Mouse (Mus musculus) stomach, embryonic 14.5 days (tissue): ENCODE measurements around the gene Mfsd12. TPM values are rescaled to one million over a fixed set of nuclear protein-coding genes. Genes with fewer than 3 reads are reported as not detected.

ENCODE experiments used
- ATAC-seq: fragments of 200-750 bp; cut with Nextera tagmentation; 2 replicates; pipeline ENCODE4 v1.8.0; 2017; ENCODE audit warnings: low read depth, moderate TSS enrichment; ENCODE audit not compliant: insufficient number of reproducible peaks, insufficient read depth, low FRiP score
- H3K27ac ChIP-seq: fragments of 300-500 bp; sonication (generic); 2 replicates; pipeline ENCODE4 v1.5.1; 2014; ENCODE audit warnings: mild to moderate bottlenecking, low read length, moderate library complexity, mixed read lengths
- H3K27me3 ChIP-seq: fragments of 300-500 bp; sonication (generic); 2 replicates; pipeline ENCODE4 v1.6.1; 2014; ENCODE audit warnings: low read length, control low read depth, mixed read lengths; ENCODE audit not compliant: control insufficient read depth, insufficient read depth
- H3K36me3 ChIP-seq: fragments of 300-500 bp; sonication (generic); 2 replicates; pipeline ENCODE4 v1.6.1; 2014; ENCODE audit warnings: mild to moderate bottlenecking, control low read depth, low read length, moderate library complexity, mixed read lengths; ENCODE audit not compliant: control insufficient read depth, insufficient read depth
- H3K4me1 ChIP-seq: fragments of 300-500 bp; sonication (generic); 2 replicates; pipeline ENCODE4 v1.6.1; 2014; ENCODE audit warnings: low read length, control low read depth, mixed read lengths; ENCODE audit not compliant: control insufficient read depth, insufficient read depth
- H3K4me2 ChIP-seq: fragments of 300-500 bp; sonication (generic); replicated peaks from 2 replicates; pipeline ENCODE4 v1.6.1; 2014; ENCODE audit warnings: low read depth, low read length, control low read depth
- H3K4me3 ChIP-seq: fragments of 300-500 bp; sonication (generic); 2 replicates; pipeline ENCODE4 v1.5.1; 2014; ENCODE audit warnings: low read depth, low read length, control low read depth
- H3K9ac ChIP-seq: fragments of 300-500 bp; sonication (generic); replicated peaks from 2 replicates; pipeline ENCODE4 v1.6.1; 2014; ENCODE audit warnings: low read depth, mild to moderate bottlenecking, control low read depth, low read length, moderate library complexity, mixed read lengths
- H3K9me3 ChIP-seq: fragments of 300-500 bp; sonication (generic); 2 replicates; pipeline ENCODE4 v1.6.1; 2016; ENCODE audit warnings: low read depth, low read length, control low read depth; ENCODE audit not compliant: control insufficient read depth
- WGBS: fragments of 180-500 bp; shearing (Covaris S2); extraction: QIAGEN DNeasy Blood & Tissue Kit; methylation state at CpG from one replicate; pipeline ENCODE4 v1.1.7; 2014; 5-methylcytosine and 5-hydroxymethylcytosine counted together
- polyA plus RNA-seq: library from polyadenylated mRNA; unstranded; fragments of >200 nt; fragmentation: Nextera tagmentation; extraction: Ambion mirVana; gene quantifications from 2 replicates; pipeline ENCODE4 v1.2.1, GENCODE M21; 2014

Gene Mfsd12
- polyA plus RNA-seq, 1 experiment from 2014 or later = 4.7 TPM

DNA sequence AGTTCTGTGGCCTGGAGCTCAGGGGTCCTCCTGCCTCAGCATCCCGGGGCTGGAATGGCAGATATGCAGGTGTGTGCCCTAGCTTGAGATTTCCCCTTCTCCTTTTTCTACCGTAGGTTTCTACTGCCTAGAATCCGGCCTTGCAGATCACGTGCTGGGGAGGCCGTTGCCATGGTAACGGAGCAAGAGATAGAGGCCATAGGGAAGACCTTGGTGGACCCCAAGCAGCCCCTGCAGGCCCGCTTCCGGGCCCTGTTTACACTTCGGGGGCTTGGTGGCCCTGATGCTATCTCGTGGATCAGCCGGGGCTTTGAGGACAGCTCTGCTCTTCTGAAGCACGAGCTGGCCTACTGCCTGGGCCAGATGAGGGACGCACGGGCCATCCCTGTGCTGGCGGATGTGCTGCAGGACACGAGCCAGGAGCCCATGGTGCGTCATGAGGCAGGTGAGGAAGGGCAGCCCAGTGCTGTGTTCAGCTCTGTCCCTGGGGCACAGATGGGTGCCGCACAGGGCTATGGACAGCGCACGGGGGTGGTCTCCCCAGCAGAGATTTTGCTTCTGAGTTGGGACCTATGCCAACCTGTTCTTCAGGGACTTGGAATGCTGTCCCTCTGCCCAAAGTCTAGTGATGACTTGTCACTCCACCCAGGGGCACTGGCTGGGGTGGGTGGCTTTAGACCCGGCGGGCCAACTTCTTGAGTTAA, 28.5 kb downstream of the Mfsd12 start:
- no peaks in the 10 kb centered on the region for H3K9me3 ChIP-seq
- H3K4me1 ChIP-seq = peaks cover 17% of the 10 kb centered on the region
- H3K4me3 ChIP-seq = peak overlapping the region; percentile 96; the same call in 1 of the 2 replicates
- ATAC-seq = no peak
- 73% methylated on average over 22 of the region's 22 CpGs for WGBS
- H3K9ac ChIP-seq = no peak overlapping the region
- 0 out of 2 replicates have a peak overlapping the region, but pooled peaks have one; percentile 80 for H3K4me2 ChIP-seq
- H3K27me3 ChIP-seq = no peaks in the 10 kb centered on the region
- no peak overlapping the region for H3K27ac ChIP-seq
- H3K36me3 ChIP-seq = peaks cover 25% of the 10 kb centered on the region

DNA sequence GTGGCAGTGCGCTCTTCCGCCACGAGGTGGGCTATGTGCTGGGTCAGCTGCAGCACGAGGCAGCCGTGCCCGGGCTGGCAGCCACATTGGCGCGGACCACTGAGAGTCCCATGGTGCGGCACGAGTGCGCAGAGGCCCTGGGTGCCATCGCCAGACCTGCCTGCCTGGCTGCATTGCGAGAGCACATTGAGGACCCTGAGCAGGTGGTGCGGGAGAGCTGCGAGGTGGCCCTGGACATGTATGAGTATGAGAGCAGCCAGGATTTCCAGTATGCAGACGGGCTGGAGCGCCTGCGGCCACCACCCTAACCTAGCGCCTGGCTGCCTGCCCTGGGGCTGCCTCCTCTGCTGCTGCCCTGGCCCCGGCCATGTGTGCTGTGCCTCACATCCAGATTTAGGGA, 30.4 kb downstream of the Mfsd12 start:
- no peak for ATAC-seq

DNA sequence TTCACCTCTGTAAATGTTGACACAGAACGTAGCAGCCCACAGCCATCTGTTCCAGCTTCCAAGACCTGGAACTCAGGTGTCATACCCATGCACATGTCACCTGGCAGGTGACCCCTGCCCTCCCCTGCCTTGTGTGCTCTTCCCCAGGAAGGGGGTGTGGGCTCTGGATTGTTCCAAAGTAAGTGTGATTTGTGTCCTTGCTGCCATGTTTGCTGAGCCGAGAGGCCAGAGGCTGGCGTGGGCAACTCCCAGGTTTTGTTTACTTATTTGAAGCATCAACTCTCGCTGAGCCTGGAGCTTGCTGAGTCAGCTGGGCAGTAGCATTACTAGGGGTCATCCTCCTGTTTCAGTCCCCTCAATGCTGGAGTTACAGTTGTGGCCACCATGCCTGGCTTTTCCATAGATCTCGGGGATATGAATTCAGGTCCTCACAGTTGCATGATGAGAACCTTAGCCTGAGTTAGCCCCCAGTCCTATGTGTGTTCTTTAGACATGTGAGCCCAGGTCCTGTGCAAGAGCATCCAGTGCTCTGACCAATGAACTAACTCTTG, 31.3 kb downstream of the Mfsd12 start, which contains the start of gene Gm48552:
TSS of gene Gm48552 (plus strand) at position 501 of the 551 bp plus-strand sequence.
- 50% methylated on average over 5 of the region's 5 CpGs for WGBS

More for the DNA sequence above, 30.4 kb downstream of the Mfsd12 start:
- Histone ChIP-seq H3K9me3 (no peaks in the 10 kb centered on the region), H3K27ac (no peak overlapping the region), H3K9ac (no peak overlapping the region), H3K4me3 (no peak overlapping the region), H3K4me2 (no peak overlapping the region), H3K4me1 (peaks cover 18% of the 10 kb centered on the region), H3K36me3 (peaks cover 25% of the 10 kb centered on the region), H3K27me3 (no peaks in the 10 kb centered on the region)
- 94% methylated on average over 20 of the region's 20 CpGs for WGBS

DNA sequence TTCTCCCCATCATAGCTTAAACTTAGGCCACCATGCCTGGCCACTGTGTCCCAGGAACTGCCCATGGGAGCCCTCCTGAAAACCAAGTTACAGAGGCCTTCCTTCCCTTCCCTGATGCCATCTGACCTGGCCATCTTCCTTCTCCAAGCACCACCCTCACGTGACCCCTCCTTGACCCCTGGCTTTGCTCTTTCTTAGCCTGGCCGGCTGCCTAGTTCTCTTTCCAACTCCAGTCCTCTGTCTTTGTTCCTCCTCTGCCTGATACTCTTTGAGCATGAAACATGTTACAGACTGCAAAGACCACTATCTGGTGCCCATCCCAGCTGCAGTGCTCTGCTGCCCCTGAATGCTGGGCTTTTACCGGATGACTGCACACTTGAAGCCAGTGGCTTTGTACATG, 32.1 kb downstream of the Mfsd12 start:
- ATAC-seq = no peak
- Histone ChIP-seq H3K4me1 (peaks cover 30% of the 10 kb centered on the region), H3K9me3 (no peaks in the 10 kb centered on the region), H3K27me3 (no peaks in the 10 kb centered on the region), H3K4me2 (no peak overlapping the region), H3K27ac (no peak overlapping the region), H3K9ac (no peak overlapping the region), H3K4me3 (no peak overlapping the region), H3K36me3 (peaks cover 25% of the 10 kb centered on the region)
- 53% methylated on average over 3 of the region's 3 CpGs for WGBS

More for the DNA sequence above, 31.3 kb downstream of the Mfsd12 start, which contains the start of gene Gm48552:
- Histone ChIP-seq H3K4me1 (peaks cover 26% of the 10 kb centered on the region), H3K27me3 (no peaks in the 10 kb centered on the region), H3K36me3 (peaks cover 25% of the 10 kb centered on the region), H3K9me3 (no peaks in the 10 kb centered on the region), H3K9ac (no peak within 1 kb of the TSS), H3K27ac (no peak within 1 kb of the TSS), H3K4me3 (no peak within 1 kb of the TSS), H3K4me2 (no peak within 1 kb of the TSS)
- ATAC-seq = no peak

DNA sequence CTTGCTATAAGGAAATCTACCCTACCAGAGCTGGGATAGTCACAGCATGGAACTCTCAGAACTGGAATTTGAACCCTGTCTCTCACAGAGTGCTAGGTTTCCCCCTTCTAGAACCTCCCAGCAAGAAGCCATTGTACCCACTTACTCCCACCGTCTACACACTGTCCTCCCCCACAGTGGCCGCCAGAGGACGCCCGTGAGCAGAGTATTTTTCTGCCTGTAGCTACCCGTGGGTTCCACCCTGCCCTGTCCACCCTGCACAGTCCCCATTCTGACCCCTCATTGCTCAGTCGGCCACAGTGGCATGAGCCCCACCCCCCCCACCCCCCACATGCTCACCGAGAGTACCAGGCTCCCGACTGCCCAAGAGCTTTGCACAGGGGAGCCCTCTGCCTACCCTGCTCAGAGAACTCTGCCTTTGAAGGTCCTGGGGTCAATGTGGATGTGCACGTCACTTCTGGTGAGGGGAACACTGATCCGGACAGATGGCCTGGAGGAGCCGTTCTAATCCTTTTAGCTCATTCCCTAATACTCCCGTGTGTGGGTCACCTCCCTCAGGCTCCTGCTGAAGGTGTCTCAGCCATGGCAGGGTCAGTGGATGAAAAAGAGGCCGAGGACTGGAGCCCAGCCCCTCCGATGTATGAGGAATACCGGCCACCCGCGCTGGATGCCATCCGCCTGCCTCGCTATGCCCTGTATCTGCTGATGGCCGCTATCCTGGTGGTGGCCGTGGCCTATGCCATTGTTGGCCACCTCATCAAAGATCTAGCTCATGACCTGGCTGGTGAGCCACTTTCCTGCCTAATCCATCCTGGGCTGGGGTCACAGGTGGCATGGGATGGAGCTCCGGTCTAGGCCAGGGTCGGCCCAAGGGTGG, 32.7 kb downstream of the Mfsd12 start:
- Histone ChIP-seq H3K27me3 (no peaks in the 10 kb centered on the region), H3K36me3 (peaks cover 25% of the 10 kb centered on the region), H3K9me3 (no peaks in the 10 kb centered on the region), H3K9ac (no peak overlapping the region), H3K4me1 (peaks cover 28% of the 10 kb centered on the region), H3K4me3 (no peak overlapping the region), H3K4me2 (no peak overlapping the region), H3K27ac (no peak overlapping the region)
- ATAC-seq = peak; percentile 48; the same call in 1 of the 2 replicates
- WGBS = 60% methylated on average over 23 of the region's 23 CpGs

DNA sequence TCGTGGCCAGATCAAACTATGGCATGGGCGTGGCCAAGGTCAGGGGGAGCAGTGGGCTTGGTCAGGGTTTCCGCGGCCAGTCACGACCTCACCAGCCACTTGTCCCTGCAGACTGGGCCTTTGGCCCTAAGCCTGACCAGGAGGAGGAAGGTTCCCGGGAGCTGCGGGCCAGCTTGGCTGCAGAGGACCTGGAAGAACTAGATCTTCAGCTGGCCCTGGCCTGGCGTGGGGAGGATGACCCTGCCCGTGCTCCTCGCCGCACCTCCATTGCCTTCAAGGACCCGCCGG, 33.3 kb downstream of the Mfsd12 start:
- no peak overlapping the region for H3K27ac ChIP-seq

DNA sequence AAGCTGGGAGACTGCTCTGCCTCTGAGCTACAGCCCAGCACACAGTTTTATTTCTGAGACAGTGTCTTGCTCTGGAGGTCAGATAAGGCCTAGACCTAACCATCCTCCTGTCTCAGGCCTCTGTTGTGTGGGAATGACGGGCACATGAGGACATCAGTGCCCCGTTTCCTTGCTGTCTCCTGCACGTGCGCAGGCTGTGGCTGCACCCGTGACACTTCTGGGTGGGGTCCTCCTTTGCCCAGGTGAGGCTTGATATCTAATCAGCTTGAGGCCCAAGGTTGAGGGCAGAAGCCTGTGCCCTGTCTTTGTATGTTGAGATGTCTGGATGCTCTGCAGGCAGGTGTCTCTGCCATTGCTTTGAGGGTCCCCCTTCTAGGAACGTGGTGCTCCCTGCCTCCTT, 35.0 kb downstream of the Mfsd12 start:
- Histone ChIP-seq H3K9me3 (no peaks in the 10 kb centered on the region), H3K9ac (no peak overlapping the region), H3K27me3 (no peaks in the 10 kb centered on the region), H3K36me3 (peaks cover 10% of the 10 kb centered on the region), H3K4me3 (no peak overlapping the region), H3K27ac (0 out of 2 replicates have a peak overlapping the region, but pooled peaks have one; percentile 70), H3K4me2 (no peak overlapping the region), H3K4me1 (peaks cover 21% of the 10 kb centered on the region)
- ATAC-seq = no peak
- WGBS = 85% methylated on average over 6 of the region's 6 CpGs

More for the DNA sequence above, 33.3 kb downstream of the Mfsd12 start:
- H3K36me3 ChIP-seq = peaks cover 25% of the 10 kb centered on the region
- ATAC-seq = no peak
- no peaks in the 10 kb centered on the region for H3K27me3 ChIP-seq
- 86% methylated on average over 13 of the region's 13 CpGs for WGBS
- H3K4me1 ChIP-seq = peaks cover 23% of the 10 kb centered on the region
- H3K9ac ChIP-seq = no peak overlapping the region
- H3K4me2 ChIP-seq = no peak overlapping the region
- H3K4me3 ChIP-seq = no peak overlapping the region
- no peaks in the 10 kb centered on the region for H3K9me3 ChIP-seq

DNA sequence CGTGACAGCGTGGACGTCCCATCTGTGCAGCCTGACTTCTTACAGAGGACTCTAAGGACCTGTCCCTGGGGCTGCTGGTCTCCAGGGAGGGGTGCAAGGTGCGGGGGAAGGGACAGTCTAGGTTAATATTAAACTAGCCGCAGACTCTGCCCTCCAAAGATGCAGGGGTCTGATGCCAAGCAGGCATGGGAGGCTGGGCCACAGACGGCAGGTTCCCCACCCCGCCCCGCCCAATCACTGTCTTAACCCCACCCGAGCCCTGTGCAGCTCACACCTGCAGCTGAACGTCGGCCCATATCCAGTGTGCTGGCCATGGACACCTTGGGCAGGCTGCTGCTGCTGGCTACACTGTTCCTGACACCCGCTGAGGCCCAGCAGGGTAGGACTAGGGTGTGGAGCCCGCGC, 35.5 kb downstream of the Mfsd12 start, which contains the start of gene Smim24:
TSS of gene Smim24 (plus strand) at position 271 of the 405 bp plus-strand sequence.
- Histone ChIP-seq H3K36me3 (peaks cover 9% of the 10 kb centered on the region), H3K4me2 (peak within 1 kb of the TSS; percentile 59), H3K9me3 (no peaks in the 10 kb centered on the region), H3K4me1 (peaks cover 21% of the 10 kb centered on the region), H3K4me3 (peak within 1 kb of the TSS; percentile 25), H3K9ac (peak within 1 kb of the TSS; percentile 0; the same call in 1 of the 2 replicates), H3K27ac (peak within 1 kb of the TSS; percentile 70), H3K27me3 (no peaks in the 10 kb centered on the region)
- ATAC-seq = peak; percentile 24; the same call in 1 of the 2 replicates
- WGBS = 57% methylated on average over 14 of the region's 14 CpGs
